Mouse (Mus musculus): Measurements from ENCODE around the gene Spata2.

Gene Spata2

GRCm38 (mm10) chr2:167510485-167510884 is 17.8 kb upstream of the Spata2 start:
- in situ Hi-C loops (cut with MboI, MseI), result no loop called here

- in situ Hi-C loops (cut with MboI, MseI), result no loop called here
Observed at GRCm38 (mm10) chr2:167508569-167508968, 15.9 kb upstream of the Spata2 start.

- in situ Hi-C loops (cut with MboI, MseI), result no loop called here
Observed at GRCm38 (mm10) chr2:167507719-167508385, 15.2 kb upstream of the Spata2 start.

GRCm38 (mm10) chr2:167506546-167507260 is 14.0 kb upstream of the Spata2 start:
- in situ Hi-C loops (cut with MboI, MseI), result no loop called here

- in situ Hi-C loops (cut with MboI, MseI), result no loop called here
Observed at GRCm38 (mm10) chr2:167505127-167505526, 12.4 kb upstream of the Spata2 start.

GRCm38 (mm10) chr2:167503896-167504349 is 11.2 kb upstream of the Spata2 start:
- in situ Hi-C loops (cut with MboI, MseI), result loop anchor here (5.0 kb wide), 1 partner anchor 442 kb away; the partner anchor contains the start of gene Znfx1

- in situ Hi-C loops (cut with MboI, MseI), result loop anchor here (5.0 kb wide), 1 partner anchor 441 kb away; the partner anchor contains the start of gene Znfx1
Observed at GRCm38 (mm10) chr2:167503253-167503895, 10.7 kb upstream of the Spata2 start.

GRCm38 (mm10) chr2:167502554-167503252 is 10.0 kb upstream of the Spata2 start:
- in situ Hi-C loops (cut with MboI, MseI), result loop anchor here (5.0 kb wide), 1 partner anchor 440 kb away; the partner anchor contains the start of gene Znfx1

- in situ Hi-C loops (cut with MboI, MseI), result no loop called here
Observed at GRCm38 (mm10) chr2:167497272-167497671, 4.6 kb upstream of the Spata2 start.

GRCm38 (mm10) chr2:167496437-167496836 is 3.8 kb upstream of the Spata2 start:
- in situ Hi-C loops (cut with MboI, MseI), result no loop called here

- in situ Hi-C loops (cut with MboI, MseI), result no loop called here
Observed at GRCm38 (mm10) chr2:167491757-167492708, 654 bp downstream of the Spata2 start, which contains the start of gene Rnf114. Gene Rnf114 (plus strand): TSS chr2:167492645.

GRCm38 (mm10) chr2:167490813-167491525 is 1.7 kb downstream of the Spata2 start:
- in situ Hi-C loops (cut with MboI, MseI), result no loop called here

GRCm38 (mm10) chr2:167487994-167488393 is 4.7 kb downstream of the Spata2 start:
- in situ Hi-C loops (cut with MboI, MseI), result no loop called here

- in situ Hi-C loops (cut with MboI, MseI), result no loop called here
Observed at GRCm38 (mm10) chr2:167487551-167487950, 5.1 kb downstream of the Spata2 start.

- in situ Hi-C loops (cut with MboI, MseI), result no loop called here
Observed at GRCm38 (mm10) chr2:167486573-167486972, 6.1 kb downstream of the Spata2 start.

GRCm38 (mm10) chr2:167485501-167486377 is 6.9 kb downstream of the Spata2 start:
- in situ Hi-C loops (cut with MboI, MseI), result no loop called here

GRCm38 (mm10) chr2:167484932-167485331 is 7.8 kb downstream of the Spata2 start:
- in situ Hi-C loops (cut with MboI, MseI), result no loop called here

GRCm38 (mm10) chr2:167483827-167484410 is 8.8 kb downstream of the Spata2 start:
- in situ Hi-C loops (cut with MboI, MseI), result no loop called here
